Mouse (Mus musculus): ENCODE measurements at regions not wholly inside any gene's neighbourhood (a gene's known extent, or its start where the extent isn't known, plus 50 kb on each side); places are given as distances from the start of the nearest gene placed in this dataset.

- TF ChIP-seq CHD2 (IDR thresholded peaks at IDR 0.05; ENCODE audit: low read depth, low read length): no peak
- no peak for TF ChIP-seq ZNF384 (IDR thresholded peaks at IDR 0.05; ENCODE audit: low read depth, low read length)
- TF ChIP-seq HCFC1 (IDR thresholded peaks at IDR 0.05; ENCODE audit: borderline replicate concordance, insufficient read depth, low read length): no peak
- no peak for TF ChIP-seq MAFK (IDR thresholded peaks at IDR 0.05; ENCODE audit: insufficient read depth, low read depth, low read length)
- TF ChIP-seq ZC3H11A (IDR thresholded peaks at IDR 0.05; ENCODE audit: borderline replicate concordance, low read depth, low read length): no peak
Measured at GRCm38 (mm10) chr17:91388521-91388920, 295.6 kb upstream of the Nrxn1 start.
